Mouse (Mus musculus) cerebellum, adult 8-10 months (tissue): ENCODE data around the gene Fam160a1.

Source experiments
- DNase-seq: peaks from one replicate; pipeline ENCODE4 v3.0.0; 2022

Gene Fam160a1

DNA sequence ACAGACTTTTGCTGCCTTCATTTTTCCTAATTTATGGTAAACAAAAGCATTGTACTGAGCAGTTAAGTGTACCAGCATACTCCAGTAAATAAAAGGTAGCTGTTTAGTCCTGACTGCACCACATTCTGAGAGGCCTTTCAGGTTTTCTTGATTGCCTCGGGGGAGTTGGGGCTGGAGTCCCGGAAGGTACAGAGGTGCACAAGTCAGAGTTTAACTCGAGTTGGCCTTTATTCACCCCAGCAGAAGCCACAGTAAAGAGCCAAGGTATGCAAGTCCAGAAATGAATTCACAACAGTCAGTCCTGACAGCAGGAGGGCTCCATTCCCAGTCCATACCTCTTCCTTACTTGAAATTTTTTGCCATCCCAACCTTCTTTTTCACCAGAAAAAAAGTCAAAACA is 78.5 kb downstream of the Fam160a1 start:
- no peak for DNase-seq

DNA sequence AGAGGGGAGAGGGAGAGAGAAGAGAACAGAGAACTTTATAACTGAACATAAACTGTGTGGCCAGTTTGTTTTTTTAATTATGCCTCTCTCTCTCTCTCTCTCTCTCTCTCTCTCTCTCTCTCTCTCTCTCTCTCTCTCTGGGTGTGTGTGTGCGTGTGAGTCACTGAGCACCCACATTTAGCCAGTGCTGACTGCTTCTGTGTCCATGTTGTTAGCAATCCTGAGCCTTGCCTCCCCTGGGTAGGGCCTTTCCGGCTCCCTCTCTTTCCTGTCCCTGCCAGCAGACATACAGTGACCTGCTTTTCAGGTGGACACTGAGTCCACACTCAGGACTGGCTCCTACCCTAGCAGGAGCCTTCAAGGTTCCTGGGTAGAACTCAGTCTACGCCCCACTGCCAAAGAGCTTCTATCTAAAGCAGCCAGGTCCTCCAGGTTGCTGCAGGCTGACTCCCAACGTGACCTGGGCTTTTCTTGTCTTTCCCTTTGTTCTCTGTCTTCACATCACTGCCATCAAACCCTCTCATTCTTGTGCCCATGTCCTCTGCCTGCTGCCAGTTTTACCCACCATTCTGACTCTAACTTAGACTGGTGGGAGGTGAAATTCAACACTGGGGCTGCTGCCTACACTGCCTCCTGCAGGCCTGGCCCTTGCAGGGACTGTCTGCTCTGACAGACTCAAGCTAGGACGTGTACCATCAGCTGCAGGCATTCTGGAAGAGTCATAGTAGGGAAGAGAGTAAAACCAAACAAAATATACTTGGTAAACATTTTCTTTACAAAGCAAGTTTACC is 83.0 kb downstream of the Fam160a1 start:
- no peak for DNase-seq

DNA sequence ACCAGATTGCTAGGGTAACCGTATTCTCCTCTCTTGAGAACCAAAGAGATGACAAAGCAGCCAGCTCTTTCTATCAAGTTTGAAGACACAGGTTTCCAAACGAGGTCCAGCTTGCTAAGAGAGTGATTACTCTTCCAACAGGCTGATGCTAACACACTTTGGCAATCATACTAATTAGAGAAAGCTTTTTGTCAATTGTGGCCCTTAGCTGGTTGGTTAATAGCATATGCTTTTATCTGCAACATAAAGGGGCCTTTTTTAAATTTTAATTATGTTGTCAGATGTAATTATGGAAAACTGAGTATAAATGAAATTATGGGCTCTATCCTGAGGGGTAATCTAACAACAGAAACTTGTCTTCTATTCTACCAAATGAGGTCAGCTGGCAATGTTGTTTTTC is 89.9 kb downstream of the Fam160a1 start:
- DNase-seq: no peak

DNA sequence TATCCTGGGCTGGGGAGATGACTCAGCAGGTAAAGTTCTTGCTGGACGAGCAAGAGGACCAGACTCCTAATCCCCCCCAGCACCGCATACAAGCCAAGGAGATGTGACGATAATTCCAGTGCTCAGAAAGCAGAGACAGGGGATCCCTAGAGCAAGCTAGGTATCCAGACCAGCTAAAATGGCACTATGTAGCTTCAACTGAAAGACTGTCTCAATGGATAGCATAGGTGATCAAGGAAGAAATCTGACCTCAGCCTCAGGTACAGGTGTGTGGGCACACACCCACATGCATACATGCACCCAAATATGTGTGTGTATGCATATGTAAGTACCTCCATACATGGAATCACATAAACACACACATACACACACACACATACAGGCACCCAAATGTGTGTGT is 91.1 kb downstream of the Fam160a1 start:
- DNase-seq: no peak

DNA sequence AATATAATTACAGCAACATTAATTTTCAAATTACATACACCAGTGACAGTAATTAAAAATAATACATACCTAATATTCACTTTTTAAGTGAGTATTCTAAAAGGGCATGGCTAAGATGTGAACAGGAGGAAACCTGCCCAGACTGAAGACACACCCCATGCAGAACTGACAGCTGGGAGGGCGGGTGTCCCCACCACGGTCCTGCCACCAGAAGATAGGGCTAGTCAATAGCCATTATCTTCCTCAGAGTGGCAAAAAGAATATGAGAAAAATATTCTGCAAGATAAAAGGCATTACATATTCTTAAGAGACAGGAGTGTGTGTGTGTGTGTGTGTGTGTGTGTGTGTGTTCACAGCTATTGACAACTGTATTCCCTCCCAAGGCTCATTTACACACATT is 92.0 kb downstream of the Fam160a1 start:
- no peak for DNase-seq

DNA sequence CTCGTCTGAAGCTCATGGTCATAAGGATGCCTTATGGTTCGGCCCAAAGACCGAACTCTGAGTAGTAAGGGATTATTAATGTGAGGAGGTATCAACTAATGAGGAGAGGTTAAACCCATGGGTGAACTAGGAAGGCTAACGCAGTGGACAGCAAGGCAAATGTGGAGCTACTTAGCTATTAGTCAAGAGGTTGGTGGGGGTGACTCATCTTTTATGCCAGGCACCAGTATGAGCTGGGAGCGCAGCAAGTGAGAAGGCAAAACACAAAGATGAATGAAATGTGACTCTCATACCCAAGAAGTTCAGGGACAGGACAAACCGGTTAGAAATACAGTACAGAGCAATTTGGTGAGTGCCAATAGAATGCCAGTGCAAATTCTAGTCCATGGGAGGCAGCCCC is 94.5 kb downstream of the Fam160a1 start:
- no peak for DNase-seq

DNA sequence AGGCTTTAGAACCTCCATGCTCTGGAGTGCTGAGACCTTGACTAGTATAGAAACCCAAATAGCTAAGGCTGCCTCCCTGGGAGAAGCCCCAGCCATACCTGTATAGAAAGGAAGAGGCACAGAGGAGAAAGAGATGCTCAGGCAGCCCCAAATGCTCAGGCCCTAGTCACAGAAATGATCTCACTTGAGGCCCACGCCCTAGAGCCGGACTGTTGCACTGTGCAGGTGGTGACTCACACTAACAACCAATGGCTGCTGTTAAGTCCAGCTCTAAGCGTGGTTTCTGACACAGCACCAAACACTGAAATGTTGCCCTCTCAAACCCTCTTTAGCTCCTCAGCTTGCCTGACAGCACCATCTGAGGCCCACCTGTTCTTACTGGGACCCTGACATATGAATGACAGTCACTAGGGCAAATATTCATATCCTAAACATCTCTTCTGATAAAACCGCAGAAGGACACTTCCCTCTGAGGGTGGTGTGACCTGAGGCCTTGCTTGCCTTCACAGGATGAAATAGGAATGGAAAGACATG is 101.3 kb downstream of the Fam160a1 start:
- no peak for DNase-seq

DNA sequence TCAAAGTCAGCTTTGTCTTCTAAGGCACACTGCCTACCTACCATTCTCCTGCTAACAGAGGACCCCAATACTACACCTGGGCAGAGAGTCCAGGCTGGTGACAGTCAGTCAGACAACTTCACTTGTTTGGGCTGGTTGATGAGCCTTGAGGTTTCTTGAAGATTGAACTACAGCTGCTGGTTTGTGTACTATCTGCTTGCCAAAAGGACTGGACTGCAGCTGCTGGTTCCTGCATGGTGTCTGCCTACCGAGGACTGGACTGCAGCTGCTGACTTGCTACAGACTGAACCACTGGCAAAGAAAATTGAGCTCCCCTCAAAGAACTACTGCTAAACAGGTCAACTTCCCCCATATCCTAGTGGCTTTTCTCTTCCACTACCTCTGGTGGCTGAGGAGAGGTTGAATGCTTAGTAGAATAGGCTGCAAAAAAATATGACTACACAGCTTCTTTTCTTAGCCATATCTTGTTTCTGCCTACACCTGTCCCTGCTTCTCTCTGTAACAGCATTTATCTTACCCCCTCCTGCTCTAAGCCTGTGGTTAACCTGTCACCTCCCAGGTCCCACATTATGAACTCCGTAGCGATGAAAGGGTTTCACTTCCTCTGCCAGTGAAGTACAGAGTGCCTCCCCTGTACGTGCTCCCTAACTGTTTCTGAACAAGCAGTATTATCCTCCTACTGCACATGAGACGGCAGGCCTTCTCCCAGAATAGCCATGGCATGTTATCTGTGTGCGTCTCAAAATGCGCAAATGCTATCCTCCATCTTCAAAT is 103.0 kb downstream of the Fam160a1 start:
- no peak for DNase-seq

DNA sequence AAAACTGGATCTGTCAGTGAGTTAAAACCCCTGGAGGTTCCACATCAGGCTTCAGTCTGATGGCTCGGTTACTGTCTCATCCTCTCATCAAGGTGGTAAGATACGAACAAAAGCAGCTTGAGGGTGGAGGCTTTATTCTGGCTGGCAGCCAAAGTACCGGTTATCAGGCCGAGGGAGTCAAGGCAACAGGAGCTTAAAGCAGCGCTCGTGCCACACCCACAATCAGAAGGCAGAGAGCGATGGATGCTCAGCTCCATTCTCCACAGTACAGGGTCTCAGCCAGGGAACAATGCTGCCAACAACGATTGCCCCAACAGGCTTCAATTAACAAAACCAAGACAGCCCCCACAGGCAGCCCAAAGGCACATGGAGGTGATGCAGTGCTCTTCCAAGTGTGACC is 106.4 kb downstream of the Fam160a1 start:
- no peak for DNase-seq

DNA sequence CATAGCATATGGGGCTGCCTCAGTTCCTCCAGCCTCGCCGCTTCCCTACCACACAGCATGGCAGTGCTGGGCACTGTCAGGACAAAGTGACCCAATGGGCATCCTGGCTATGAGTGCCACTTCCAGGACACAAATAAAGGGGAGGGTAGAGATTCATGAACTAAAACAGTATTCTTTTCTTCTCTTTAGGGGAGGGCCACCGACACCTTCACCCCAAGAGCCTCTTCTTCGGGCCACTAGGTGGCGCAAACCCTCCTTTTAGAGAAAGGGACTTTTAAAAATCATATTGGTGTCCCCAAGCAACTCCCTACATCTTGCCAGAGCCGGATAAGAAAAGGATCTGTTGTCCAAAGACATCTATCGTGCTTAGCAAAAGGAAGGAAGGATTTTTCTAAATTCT is 109.7 kb downstream of the Fam160a1 start:
- DNase-seq: peak; percentile 13

DNA sequence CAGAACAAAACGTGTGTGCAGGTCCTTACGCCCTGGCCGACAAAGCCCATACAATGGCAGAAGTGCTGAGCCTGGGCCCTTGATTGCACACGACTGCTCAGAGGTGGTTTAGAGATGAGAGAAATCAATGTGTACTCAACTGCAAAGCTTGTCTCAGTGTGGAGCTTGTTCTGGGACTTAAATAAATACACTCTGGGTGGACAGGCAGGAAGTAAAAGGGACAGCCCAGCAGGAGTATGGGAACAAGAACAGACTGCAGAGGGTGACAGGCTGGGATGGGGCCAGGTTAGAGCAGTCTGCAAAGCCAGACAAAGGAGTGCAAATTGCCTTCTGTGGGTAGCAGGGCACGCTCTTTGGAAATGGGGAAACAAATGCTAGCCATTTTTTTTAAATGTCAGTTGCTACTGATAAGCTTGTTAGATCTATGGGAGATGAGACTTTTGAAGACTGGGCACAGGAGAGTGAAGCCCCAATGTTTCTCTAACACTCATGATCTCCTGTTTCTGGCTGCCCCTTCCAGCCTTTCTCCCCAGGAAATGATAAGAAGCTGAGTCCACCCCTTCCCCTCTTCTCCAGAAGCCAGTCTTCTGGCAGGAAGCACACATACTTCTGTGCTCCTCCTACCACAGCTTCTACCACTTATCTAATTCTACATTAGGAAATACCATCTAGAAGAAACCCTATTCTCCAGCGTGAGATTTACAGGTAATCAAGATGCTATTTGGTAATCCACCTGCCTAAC is 113.8 kb downstream of the Fam160a1 start:
- peak; percentile 25 for DNase-seq

DNA sequence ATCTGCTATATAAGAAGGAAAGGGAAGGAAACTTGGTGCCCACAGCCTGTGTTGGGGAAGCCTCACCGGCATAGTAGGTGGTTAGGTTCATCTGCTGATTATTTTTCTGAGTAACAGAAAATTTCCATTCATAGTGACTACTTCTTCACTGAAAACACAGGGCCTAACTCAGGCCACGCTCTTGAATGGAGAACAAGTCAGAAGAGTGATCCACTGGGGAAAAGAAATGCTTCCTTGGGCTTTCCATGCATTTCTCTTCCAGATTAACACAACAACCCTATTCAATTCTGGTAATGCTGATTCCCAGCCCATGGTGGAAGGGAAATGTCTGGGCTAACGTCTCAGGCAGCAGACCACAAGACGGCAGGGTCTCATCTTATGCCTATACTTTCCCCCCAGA is 118.6 kb downstream of the Fam160a1 start:
- no peak for DNase-seq

DNA sequence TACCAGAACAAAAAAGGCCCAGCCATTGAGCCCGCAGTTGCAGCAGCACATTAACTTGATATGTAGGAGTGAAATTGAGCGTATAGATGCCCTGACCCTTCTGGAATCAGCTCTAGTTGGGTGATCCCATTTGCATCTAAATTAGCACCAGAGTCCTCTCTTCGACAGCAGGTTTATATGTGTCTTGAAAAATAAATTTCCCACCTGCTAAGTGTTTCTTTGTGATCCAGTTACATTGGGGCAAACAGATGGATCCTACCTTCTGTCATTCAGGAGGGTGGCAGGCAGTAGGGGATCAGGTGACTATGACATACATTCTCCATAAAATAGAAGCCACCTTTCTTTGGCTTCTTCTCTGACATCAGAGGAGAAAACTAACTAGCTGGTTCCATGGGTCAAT is 122.0 kb downstream of the Fam160a1 start:
- peak; percentile 26 for DNase-seq

DNA sequence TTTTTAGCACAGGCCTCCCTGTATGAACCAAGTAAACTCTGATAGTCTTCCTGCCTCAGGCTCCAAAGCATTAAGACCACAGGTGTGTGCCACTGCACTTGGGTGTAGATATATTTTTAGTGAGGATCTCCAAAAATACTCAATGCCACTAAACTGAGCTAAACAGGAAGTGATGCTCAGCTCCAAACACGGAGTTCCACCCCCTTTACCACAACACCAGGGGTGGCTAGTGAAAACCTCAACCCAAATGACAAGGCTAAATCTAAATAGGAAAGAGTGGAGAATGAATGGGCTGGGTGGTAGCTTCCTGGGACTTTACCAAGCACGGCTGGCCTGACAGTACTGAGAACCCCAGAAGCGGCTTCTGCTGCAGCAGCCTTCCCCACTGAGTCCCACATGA is 124.1 kb downstream of the Fam160a1 start:
- no peak for DNase-seq

DNA sequence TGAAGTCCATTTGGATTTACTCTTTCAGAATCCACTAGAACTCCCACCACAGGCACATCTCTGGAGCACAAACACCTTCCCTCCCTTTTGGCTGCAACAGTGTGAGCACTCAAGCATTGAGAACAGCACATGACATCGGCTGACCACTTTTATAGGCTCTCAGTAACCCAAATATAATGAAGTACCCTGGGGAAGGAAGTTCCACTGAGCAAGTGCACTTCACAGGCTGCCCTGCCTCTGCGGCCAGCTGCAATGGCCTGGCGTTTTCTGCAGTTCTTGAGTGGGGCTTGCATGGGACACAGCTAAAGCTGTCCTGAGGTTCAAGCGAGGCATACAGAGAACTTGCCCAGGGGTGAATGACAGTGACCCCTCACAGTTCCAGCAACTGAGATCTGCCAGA is 126.0 kb downstream of the Fam160a1 start:
- DNase-seq: no peak

DNA sequence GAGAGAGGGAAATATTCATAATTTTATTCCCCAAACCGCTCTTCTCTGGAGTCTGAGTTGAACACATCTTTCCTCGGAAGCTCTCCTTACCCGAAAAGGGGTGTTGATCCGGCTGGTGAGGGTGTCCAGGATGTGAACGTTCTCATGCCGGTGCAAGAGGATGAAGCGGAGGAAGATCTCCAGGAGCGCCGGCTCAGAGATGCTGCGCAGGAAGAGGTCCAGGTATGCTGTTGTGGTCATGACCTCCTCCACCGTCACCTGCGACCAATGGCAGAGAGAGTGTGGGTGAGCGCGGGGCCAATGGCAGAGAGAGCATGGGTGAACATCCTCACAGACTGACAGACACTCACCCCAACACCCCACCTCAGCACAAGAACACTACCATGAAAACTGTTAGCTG is 128.8 kb downstream of the Fam160a1 start:
- no peak for DNase-seq

DNA sequence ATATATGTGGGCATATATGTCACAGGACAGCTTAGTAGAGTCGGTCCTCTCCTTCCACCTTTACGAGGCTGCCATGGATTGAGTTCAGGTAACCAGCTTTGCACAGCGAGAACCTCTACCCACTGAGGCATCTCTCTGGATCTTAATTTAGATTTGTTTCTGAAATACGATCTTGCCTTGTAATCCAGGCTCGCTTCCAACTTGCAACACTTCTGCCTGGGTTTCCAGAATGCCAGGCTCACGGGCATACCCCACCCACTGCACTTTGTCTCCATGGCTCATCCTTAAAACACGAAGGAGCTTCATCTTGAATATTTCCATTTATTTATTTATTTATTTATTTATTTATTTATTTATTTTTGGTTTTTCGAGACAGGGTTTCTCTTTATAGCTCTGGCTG is 131.8 kb downstream of the Fam160a1 start:
- no peak for DNase-seq

DNA sequence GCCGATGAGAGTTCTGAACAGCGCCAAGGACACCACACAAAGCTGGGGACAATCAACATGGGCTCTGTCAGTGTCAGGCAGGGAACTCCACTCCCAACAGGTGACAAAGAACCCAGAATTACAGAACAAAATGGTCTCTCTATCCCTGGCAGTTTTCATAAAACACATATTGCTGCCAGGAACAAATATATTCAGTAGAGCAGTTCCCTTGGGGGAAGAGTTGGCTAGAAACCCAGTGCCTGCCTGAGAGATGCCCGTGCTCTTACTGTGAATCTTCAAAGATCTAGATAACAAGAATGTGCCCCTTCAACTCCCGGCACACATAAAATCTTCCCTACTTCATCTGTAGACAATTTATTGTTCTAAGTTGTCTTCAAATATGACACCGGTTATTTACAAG is 133.5 kb downstream of the Fam160a1 start:
- no peak for DNase-seq

DNA sequence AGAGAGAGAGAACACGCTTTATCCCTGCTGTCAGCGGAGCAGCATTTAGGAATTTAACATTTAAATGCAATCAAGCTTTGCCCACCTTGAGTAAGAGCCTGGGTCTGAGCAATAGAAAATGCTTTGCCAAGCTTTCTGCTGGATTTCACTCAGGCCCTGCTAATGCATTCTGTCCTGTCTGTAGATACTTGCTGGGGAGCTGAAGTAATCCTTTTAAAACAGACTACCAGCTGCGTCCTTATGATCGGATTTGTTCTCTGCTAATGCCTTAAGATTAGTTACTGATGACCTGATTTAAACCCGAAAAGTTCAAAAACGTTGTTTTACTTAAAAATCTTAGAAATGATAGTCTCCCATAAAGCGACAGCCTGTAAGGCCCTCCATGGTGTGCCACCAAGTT is 136.0 kb downstream of the Fam160a1 start:
- no peak for DNase-seq

DNA sequence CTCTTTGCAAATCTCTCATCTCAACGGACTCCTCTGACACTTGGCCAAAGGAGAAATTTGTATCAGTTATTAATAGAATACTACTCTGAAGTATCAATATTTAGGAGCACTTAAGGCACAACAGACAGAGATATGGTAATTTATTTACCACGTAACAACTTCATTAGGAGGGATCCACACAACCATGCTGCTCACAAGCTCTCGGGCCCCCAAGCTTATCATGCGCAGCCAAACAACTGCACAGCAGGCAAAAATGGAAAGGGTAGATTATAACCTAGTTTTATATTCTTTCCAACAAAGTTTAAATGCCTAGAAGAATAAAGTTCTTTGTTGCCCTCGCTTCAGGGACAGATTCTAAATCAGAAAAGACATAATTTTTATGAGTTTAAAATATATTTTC is 137.1 kb downstream of the Fam160a1 start:
- DNase-seq: no peak

DNA sequence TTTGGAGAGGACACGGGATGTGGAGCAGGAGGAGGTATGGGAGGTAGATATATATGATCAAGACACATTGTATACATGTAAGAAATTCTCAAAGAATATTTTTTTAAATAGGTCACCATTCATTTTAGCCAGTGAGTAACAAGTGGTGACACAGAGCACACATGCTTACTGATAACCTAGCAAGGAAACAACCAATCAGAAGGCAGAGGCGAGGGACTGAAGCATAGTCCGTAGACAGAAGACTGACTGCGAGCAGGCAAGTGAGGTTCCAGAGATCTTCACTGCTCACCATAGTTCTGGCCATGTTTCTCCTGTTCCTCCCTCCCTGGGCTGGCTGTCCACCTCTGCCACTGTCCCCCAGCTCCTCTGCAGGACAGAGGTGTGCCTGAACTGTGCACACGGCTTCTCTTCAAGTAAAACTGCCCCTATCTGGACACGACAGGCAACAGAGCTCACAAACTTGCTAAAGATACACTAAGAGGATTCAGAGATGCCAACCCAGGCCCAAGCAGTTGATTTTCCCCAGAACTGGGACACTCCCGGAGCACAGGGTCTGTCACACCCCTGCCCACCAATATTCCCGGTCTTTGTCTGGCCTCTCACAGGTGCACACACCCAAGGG is 137.7 kb downstream of the Fam160a1 start:
- no peak for DNase-seq

DNA sequence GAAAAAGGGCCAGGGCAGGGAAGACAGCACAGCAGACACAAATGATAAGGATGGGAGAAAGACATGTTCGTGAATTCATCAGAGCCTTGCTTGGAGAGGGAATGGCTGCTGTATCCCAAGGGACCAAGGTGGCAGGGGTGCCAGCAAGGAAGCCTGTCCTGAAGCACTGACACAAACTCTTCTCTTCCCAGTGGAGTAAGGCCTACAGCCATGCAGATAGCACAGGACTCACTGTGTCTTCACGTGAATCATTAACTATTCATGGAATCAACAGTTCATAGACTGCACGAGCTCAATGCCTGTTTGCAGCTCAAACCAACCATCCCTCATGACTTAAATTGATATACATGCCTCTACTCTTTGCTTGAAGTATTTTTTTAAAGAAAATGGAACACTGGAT is 139.1 kb downstream of the Fam160a1 start:
- no peak for DNase-seq

DNA sequence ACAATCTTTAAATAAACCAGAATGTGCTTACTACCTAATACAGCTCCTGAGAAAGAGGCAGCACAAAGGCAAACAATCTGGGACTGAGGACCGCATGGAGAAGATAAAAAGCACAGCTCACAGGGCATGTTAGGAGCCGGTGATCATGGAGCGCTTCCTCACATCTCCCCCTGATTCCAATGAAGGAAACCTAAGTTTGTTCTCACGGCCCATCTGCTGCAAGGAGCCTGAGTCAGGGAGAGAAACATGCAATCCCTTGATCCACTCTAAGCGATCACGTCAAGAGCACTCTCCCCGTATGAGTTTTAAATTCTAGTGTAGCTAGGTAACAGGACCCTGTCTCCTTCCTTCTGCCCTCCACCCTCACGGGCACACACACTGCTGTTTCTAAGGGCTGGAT is 140.0 kb downstream of the Fam160a1 start:
- no peak for DNase-seq
